Mouse (Mus musculus) limb, embryonic 14.5 days (tissue): ENCODE measurements around the gene Nanog. TPM values are rescaled to one million over a fixed set of nuclear protein-coding genes. Genes with fewer than 3 reads are reported as not detected.

Experiments
- ATAC-seq: fragments of 200-750 bp; cut with Nextera tagmentation; 2 replicates; pipeline ENCODE4 v1.8.0; 2017; ENCODE audit warnings: low read depth, moderate number of reproducible peaks, moderate TSS enrichment; ENCODE audit not compliant: low FRiP score
- DNase-seq: peaks from one replicate; pipeline ENCODE4 v3.0.0-alpha.2; 2015; ENCODE audit warnings: low spot score
- H3K27ac ChIP-seq: fragments of 300-500 bp; sonication (generic); replicated peaks from 2 replicates; pipeline ENCODE4 v1.5.1; 2014; ENCODE audit warnings: low read depth, mild to moderate bottlenecking, low read length, moderate library complexity, mixed read lengths
- H3K27me3 ChIP-seq: fragments of 300-500 bp; sonication (generic); 2 replicates; pipeline ENCODE4 v1.6.1; 2014; ENCODE audit warnings: low read length, mixed read lengths; ENCODE audit not compliant: control insufficient read depth, insufficient read depth
- H3K36me3 ChIP-seq: fragments of 300-500 bp; sonication (generic); 2 replicates; pipeline ENCODE4 v1.6.1; 2014; ENCODE audit warnings: mild to moderate bottlenecking, low read length, moderate library complexity, mixed read lengths; ENCODE audit not compliant: control insufficient read depth, insufficient read depth
- H3K4me1 ChIP-seq: fragments of 300-500 bp; sonication (generic); 2 replicates; pipeline ENCODE4 v1.6.1; 2014; ENCODE audit warnings: antibody characterized with exemption, low read length, mixed read lengths; ENCODE audit not compliant: control insufficient read depth, insufficient read depth
- H3K4me2 ChIP-seq: fragments of 300-500 bp; sonication (generic); replicated peaks from 2 replicates; pipeline ENCODE4 v1.6.1; 2014; ENCODE audit warnings: low read depth, mild to moderate bottlenecking, low read length, moderate library complexity; ENCODE audit not compliant: severe bottlenecking
- H3K4me3 ChIP-seq: fragments of 300-500 bp; sonication (generic); replicated peaks from 2 replicates; pipeline ENCODE4 v1.5.1; 2014; ENCODE audit warnings: low read length
- H3K9ac ChIP-seq: fragments of 300-500 bp; sonication (generic); 2 replicates; pipeline ENCODE4 v1.6.1; 2014; ENCODE audit warnings: mild to moderate bottlenecking, low read depth, low read length, moderate library complexity; ENCODE audit not compliant: severe bottlenecking
- H3K9me3 ChIP-seq: fragments of 300-500 bp; sonication (generic); 2 replicates; pipeline ENCODE4 v1.6.1; 2016; ENCODE audit warnings: low read length; ENCODE audit not compliant: control insufficient read depth
- POLR2A ChIP-seq: fragments of 200-500 bp; IDR thresholded peaks from 2 replicates; pipeline ENCODE4 v1.8.0; 2012; ENCODE audit warnings: inconsistent platforms, mild to moderate bottlenecking, moderate library complexity, borderline replicate concordance; ENCODE audit not compliant: insufficient read depth, insufficient read length; ENCODE audit errors: extremely low read depth
- WGBS: fragments of 180-500 bp; shearing (Covaris S2); extraction: QIAGEN DNeasy Blood & Tissue Kit; methylation state at CpG from one replicate; pipeline ENCODE4 v1.1.7; 2014; 5-methylcytosine and 5-hydroxymethylcytosine counted together
- polyA plus RNA-seq, 2 experiments: library from polyadenylated mRNA; depleted of rRNA in 1 of 2; stranded (reverse) in 1 of 2; unstranded in 1 of 2; fragments of >200 nt; fragmentation: Nextera tagmentation in 1 of 2; extraction: Ambion mirVana in 1 of 2; gene quantifications; 2 replicates each; pipeline versions ENCODE4 v1.2.1 to v1.2.3; 2012 to 2014

Gene Nanog
- polyA plus RNA-seq, 2 experiments = 0.21 to 0.47 TPM

DNA sequence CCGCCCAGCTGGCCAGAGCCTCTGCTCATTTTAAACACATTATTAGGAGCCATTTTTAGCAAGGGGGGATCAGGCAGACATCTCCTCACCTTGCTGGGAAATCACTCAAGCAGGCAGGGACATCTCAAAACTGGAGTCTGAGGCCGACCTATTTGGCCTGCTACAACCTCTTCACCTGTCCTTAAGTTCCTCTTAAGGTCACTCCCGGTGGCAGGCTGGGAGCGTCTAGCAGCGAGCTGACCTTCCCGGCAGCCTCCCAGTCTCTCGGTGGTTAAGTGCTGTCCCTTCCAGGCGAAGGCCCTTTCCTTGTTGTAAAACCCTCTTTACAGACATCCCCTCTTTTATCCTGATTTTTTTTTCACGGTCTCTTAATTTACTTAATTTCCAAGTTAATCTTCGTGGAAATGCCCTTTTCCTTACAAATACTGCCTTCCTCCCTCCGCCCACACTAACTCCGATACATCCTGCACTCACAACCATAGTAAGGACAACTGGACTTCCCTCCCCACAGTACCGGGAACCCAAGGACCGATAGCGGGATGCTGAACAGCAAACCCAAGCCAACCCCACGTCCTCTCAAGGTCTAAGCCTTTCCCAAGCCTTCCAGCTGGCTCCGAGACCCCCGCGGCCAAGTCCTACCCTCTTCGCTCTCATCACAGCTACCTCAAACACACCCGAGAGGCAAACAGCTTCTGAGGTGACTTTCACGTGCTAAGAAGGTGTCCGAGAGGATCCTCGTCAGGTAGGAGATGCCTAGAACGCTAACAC, 34.4 kb downstream of the Nanog start:
- H3K9me3 ChIP-seq = no peaks in the 10 kb centered on the region
- no peak for TF ChIP-seq POLR2A
- peak overlapping the region; percentile 57 for H3K4me3 ChIP-seq
- WGBS = 3% methylated on average over 25 of the region's 25 CpGs
- peaks cover 8% of the 10 kb centered on the region; the same call in 1 of the 2 replicates for H3K27me3 ChIP-seq
- H3K36me3 ChIP-seq = peaks cover 11% of the 10 kb centered on the region
- H3K4me2 ChIP-seq = peak overlapping the region; percentile 74
- H3K4me1 ChIP-seq = peaks cover 8% of the 10 kb centered on the region; the same call in 1 of the 2 replicates
- H3K27ac ChIP-seq = no peak overlapping the region
- no peak for ATAC-seq
- no peak for DNase-seq
- H3K9ac ChIP-seq = peak overlapping the region; percentile 60

DNA sequence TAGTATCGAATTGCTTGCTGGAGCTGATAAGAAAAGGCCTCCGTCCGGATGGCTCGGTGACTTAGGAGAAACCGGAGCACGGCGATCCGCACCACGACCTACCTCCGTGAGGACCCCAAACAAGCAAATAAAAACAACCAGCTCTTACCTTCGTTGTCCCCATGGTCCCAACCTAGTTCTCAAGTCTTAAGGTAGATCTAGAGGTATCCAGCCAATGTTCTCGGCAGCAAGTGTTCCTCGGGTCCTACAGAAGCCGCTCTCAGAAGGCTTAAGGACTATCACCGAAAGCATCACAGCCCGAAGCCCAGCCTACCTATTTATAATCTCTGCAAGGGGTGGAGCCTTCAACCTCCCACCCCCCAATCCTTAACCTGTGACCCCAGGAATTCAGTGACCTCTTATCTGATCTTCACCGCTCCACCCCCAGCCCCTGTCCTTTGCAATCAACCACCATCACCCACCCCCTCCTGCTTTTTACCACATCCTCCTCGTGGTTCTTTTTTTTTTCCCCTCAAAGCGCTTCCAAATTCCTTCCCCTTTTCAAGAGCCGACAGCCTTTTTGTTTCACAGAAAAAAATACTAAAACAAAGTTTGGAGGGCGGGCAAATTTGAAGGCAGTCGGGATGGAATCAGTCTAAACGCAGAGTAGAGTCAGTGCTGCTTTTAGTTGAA, 35.1 kb downstream of the Nanog start:
- peak overlapping the region; percentile 74 for H3K4me2 ChIP-seq
- peak; percentile 37; the same call in 1 of the 2 replicates for TF ChIP-seq POLR2A
- no peaks in the 10 kb centered on the region for H3K9me3 ChIP-seq
- peaks cover 8% of the 10 kb centered on the region; the same call in 1 of the 2 replicates for H3K4me1 ChIP-seq
- H3K4me3 ChIP-seq = peak overlapping the region; percentile 57
- H3K9ac ChIP-seq = peak overlapping the region; percentile 60
- WGBS = under 1% methylated on average over 23 of the region's 23 CpGs
- H3K27ac ChIP-seq = no peak overlapping the region
- ATAC-seq = peak; percentile 45; the same call in 1 of the 2 replicates
- H3K27me3 ChIP-seq = peaks cover 8% of the 10 kb centered on the region; the same call in 1 of the 2 replicates
- peaks cover 8% of the 10 kb centered on the region for H3K36me3 ChIP-seq
- peak; percentile 71 for DNase-seq

DNA sequence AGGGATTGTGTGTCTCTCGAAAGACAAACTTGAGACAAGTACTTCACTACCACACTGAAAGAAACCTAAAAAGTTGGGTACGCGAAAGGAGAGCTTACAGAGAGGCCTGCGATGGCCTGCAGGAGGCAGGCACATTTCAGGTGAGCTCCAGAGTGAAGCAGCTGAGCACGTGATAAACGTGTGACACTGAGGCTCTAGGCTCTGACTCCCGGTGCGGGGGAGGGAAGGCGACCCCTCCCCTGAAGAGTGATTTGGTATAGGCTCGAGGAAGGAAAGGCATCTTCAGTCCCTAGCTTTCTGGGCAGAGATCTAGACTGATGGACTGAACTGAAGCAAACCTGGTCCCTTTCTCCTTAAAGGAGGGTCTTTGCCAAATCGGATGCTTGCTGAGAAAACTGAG, 36.1 kb downstream of the Nanog start:
- H3K27ac ChIP-seq = no peak overlapping the region
- peaks cover 8% of the 10 kb centered on the region; the same call in 1 of the 2 replicates for H3K27me3 ChIP-seq
- DNase-seq (no peak), ATAC-seq (no peak)
- no peak overlapping the region for H3K9ac ChIP-seq
- H3K36me3 ChIP-seq = peaks cover 7% of the 10 kb centered on the region
- 20% methylated on average over 11 of the region's 11 CpGs for WGBS
- no peak overlapping the region for H3K4me3 ChIP-seq
- H3K4me2 ChIP-seq = no peak overlapping the region
- peaks cover 8% of the 10 kb centered on the region; the same call in 1 of the 2 replicates for H3K4me1 ChIP-seq
- no peaks in the 10 kb centered on the region for H3K9me3 ChIP-seq
- no peak for TF ChIP-seq POLR2A

DNA sequence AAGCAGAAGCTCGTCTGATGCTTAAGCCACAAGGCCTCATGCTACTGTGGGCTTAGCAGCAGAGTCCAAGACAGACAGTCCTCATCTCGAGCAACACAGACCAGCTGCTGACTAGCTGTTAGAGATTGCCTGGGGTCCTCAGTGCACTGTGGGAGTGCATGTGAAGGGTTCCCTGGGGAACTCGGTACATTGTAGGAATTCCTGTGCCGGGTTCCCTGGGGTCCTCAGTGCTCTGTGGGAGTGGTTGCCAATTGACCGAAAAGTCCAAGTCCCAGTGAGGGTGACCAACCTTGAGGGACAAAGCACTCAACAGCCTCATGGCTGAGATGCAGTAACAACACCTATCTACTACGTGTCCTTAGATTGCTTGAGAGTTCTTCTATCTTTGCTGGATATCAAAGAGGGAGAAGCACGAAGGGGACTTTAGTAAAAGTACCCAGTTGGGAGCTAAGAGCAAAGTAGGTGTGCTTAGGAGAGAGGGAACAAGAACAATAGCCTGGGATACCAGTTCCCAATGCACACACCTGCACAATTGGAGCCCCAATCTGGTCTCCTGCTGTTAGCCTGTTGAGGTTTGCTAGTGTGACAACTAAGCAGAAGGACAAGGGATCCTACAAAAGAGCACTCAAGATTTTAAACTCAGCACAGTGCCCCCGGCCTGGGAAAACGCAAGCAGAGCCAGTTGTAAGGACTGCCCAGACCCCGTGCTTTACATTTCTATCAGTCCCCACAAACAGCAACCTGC, 37.4 kb downstream of the Nanog start:
- DNase-seq = no peak
- H3K9ac ChIP-seq = no peak overlapping the region
- WGBS = 43% methylated on average over 10 of the region's 10 CpGs
- no peaks in the 10 kb centered on the region for H3K9me3 ChIP-seq
- H3K4me2 ChIP-seq = no peak overlapping the region
- no peaks in the 10 kb centered on the region for H3K36me3 ChIP-seq
- no peak for TF ChIP-seq POLR2A
- no peak overlapping the region for H3K4me3 ChIP-seq
- peaks cover 8% of the 10 kb centered on the region; the same call in 1 of the 2 replicates for H3K27me3 ChIP-seq
- peaks cover 8% of the 10 kb centered on the region; the same call in 1 of the 2 replicates for H3K4me1 ChIP-seq
- ATAC-seq = no peak
- no peak overlapping the region for H3K27ac ChIP-seq

DNA sequence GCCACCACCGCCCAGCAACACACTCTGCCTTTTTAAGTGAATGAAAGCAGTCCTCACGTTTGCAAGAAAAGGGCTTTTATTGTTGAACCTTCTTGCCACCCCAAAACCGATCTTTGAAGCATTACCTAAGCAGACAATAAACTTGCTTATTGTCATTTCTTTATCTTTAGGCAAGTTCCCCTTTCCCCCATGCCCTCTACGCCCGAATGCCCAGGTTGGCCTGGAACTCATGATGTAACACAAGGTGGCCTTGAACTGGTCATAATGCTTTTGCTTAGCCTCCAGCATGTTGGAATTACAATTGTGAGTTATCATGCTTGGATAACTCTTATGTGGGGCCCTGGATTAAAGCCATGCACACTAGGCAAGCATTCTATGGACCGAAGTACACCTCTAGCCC, 43.3 kb downstream of the Nanog start:
- no peaks in the 10 kb centered on the region for H3K27me3 ChIP-seq
- no peaks in the 10 kb centered on the region for H3K4me1 ChIP-seq
- H3K4me3 ChIP-seq = no peak overlapping the region
- H3K9ac ChIP-seq = no peak overlapping the region
- no peaks in the 10 kb centered on the region for H3K9me3 ChIP-seq
- no peaks in the 10 kb centered on the region for H3K36me3 ChIP-seq
- no peak for ATAC-seq
- no peak overlapping the region for H3K4me2 ChIP-seq
- 77% methylated on average over 6 of the region's 6 CpGs for WGBS
- TF ChIP-seq POLR2A = no peak
- DNase-seq = no peak
- H3K27ac ChIP-seq = no peak overlapping the region
